Mouse (Mus musculus): ENCODE data around the gene Pimreg. TPM values are rescaled to one million over a fixed set of nuclear protein-coding genes. Genes with fewer than 3 reads are reported as not detected.

The Pimreg gene
- total RNA-seq, 2 experiments from 2014 or later, result 0.33 to 0.74 TPM

- no peak for DNase-seq
These were observed 12.7 kb upstream of the Pimreg start for GRCm38 (mm10) chr11:72029143-72029542.

- DNase-seq, result no peak
These were observed 10.5 kb upstream of the Pimreg start for GRCm38 (mm10) chr11:72031353-72031752.

- no peak for DNase-seq
These were observed 9.7 kb upstream of the Pimreg start for GRCm38 (mm10) chr11:72032091-72032490.

GRCm38 (mm10) chr11:72032589-72032988 is 9.2 kb upstream of the Pimreg start:
- DNase-seq, result no peak

GRCm38 (mm10) chr11:72037409-72037808 is 4.4 kb upstream of the Pimreg start, which contains the start of gene Aipl1:
Aipl1 (minus strand) TSS chr11:72037509.
- DNase-seq, result no peak

GRCm38 (mm10) chr11:72037996-72038395 is 3.8 kb upstream of the Pimreg start:
- DNase-seq, result peak; percentile 43 to 86

GRCm38 (mm10) chr11:72039599-72040386 is 2.0 kb upstream of the Pimreg start:
- no peak for DNase-seq

- DNase-seq, result no peak
These were observed 503 bp upstream of the Pimreg start for GRCm38 (mm10) chr11:72041290-72041767.

GRCm38 (mm10) chr11:72042631-72043030 is 799 bp downstream of the Pimreg start:
- DNase-seq, result no peak

- no peak for DNase-seq
These were observed 2.4 kb downstream of the Pimreg start for GRCm38 (mm10) chr11:72044231-72044630.

- DNase-seq, result no peak
These were observed 6.9 kb downstream of the Pimreg start for GRCm38 (mm10) chr11:72048730-72049129.

GRCm38 (mm10) chr11:72049171-72049759 is 7.4 kb downstream of the Pimreg start:
- no peak for DNase-seq

GRCm38 (mm10) chr11:72050168-72050894 is 8.5 kb downstream of the Pimreg start:
- DNase-seq, result no peak

- DNase-seq, result no peak
These were observed 9.3 kb downstream of the Pimreg start for GRCm38 (mm10) chr11:72050895-72051858.

GRCm38 (mm10) chr11:72052221-72052620 is 10.4 kb downstream of the Pimreg start:
- no peak for DNase-seq

- DNase-seq, result peak; percentile 62 to 88
These were observed 10.8 kb downstream of the Pimreg start for GRCm38 (mm10) chr11:72052636-72053035.

GRCm38 (mm10) chr11:72055176-72055575 is 13.3 kb downstream of the Pimreg start:
- DNase-seq, result no peak

- no peak for DNase-seq
These were observed 15.3 kb downstream of the Pimreg start for GRCm38 (mm10) chr11:72057166-72057565.

- no peak for DNase-seq
These were observed 18.6 kb downstream of the Pimreg start for GRCm38 (mm10) chr11:72060416-72060815.

GRCm38 (mm10) chr11:72061093-72061620 is 19.3 kb downstream of the Pimreg start:
- no peak for DNase-seq

- DNase-seq, result no peak
These were observed 22.6 kb downstream of the Pimreg start for GRCm38 (mm10) chr11:72064414-72064813.

All from heart, adult 18-20 months (tissue).